Mouse (Mus musculus): Measurements from ENCODE around the gene Strap. TPM values are rescaled to one million over a fixed set of nuclear protein-coding genes. Genes with fewer than 3 reads are reported as not detected.
A peak's percentile ranks its signal among the peaks of the same experiment; 100 is the strongest.

The Strap gene
- total and polyA plus RNA-seq, 2 experiments from 2014 or later: 79.0 to 168 TPM

GRCm38 (mm10) chr6:137757891-137758290, 23.0 kb downstream of the Strap start:
- Histone ChIP-seq H3K9ac (replicated peaks; ENCODE audit: low read length) (no peak overlapping the region), H3K27me3 (ENCODE audit: insufficient read depth, low read length) (no peaks in the 10 kb centered on the region), H3K27ac (no peak overlapping the region), H3K9me3 (ENCODE audit: low read length) (no peaks in the 10 kb centered on the region), H3K4me2 (ENCODE audit: low read depth, low read length) (no peak overlapping the region), H3K4me1 (ENCODE audit: insufficient read depth, low read length) (no peaks in the 10 kb centered on the region), H3K36me3 (ENCODE audit: insufficient read depth, low read length) (no peaks in the 10 kb centered on the region), H3K4me3 (ENCODE audit: low read length) (no peak overlapping the region)
- no peak for DNase-seq (ENCODE audit: low spot score)
- no peak for ATAC-seq
- WGBS: 84% methylated on average over 1 of the region's 1 CpGs
- TF ChIP-seq CTCF (IDR thresholded peaks at IDR 0.05; ENCODE audit: low read depth): no peak

DNA sequence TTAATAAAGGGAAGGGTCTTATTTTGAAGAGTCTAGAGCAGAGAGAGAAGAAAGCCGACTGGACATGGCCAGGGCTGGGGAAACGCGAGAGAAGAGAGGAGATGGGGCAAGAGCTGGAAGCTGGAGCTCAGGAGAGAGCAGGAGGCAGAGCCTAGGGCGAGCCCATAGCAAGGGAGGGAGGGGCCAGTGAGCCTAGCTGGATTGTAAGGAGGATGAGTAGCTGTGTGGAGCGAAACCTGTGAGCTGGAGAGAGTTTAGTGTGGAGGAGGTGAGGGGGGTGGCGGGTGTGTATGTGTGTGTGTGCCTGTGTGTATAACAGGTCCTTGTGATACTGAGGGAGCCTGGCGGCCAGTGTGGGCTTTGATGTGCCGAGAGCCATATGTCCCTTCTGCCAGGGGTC, 24.8 kb downstream of the Strap start:
- DNase-seq (ENCODE audit: low spot score): no peak
- TF ChIP-seq CTCF (IDR thresholded peaks at IDR 0.05; ENCODE audit: low read depth): no peak
- Histone ChIP-seq H3K4me1 (ENCODE audit: insufficient read depth, low read length) (no peaks in the 10 kb centered on the region), H3K4me2 (ENCODE audit: low read depth, low read length) (no peak overlapping the region), H3K27ac (no peak overlapping the region), H3K4me3 (ENCODE audit: low read length) (no peak overlapping the region), H3K9ac (replicated peaks; ENCODE audit: low read length) (no peak overlapping the region), H3K9me3 (ENCODE audit: low read length) (no peaks in the 10 kb centered on the region), H3K36me3 (ENCODE audit: insufficient read depth, low read length) (no peaks in the 10 kb centered on the region), H3K27me3 (ENCODE audit: insufficient read depth, low read length) (no peaks in the 10 kb centered on the region)
- WGBS: 63% methylated on average over 8 of the region's 8 CpGs
- 0 out of 2 replicates have a peak, but pooled peaks have one; percentile 35 for ATAC-seq

- TF ChIP-seq CTCF (IDR thresholded peaks at IDR 0.05; ENCODE audit: low read depth): no peak
- 67% methylated on average over 15 of the region's 15 CpGs for WGBS
- DNase-seq (ENCODE audit: low spot score) (peak; percentile 6), ATAC-seq (no peak)
- Histone ChIP-seq H3K4me2 (ENCODE audit: low read depth, low read length) (peak overlapping the region; percentile 14), H3K9me3 (ENCODE audit: low read length) (no peaks in the 10 kb centered on the region), H3K27me3 (ENCODE audit: insufficient read depth, low read length) (no peaks in the 10 kb centered on the region), H3K36me3 (ENCODE audit: insufficient read depth, low read length) (no peaks in the 10 kb centered on the region), H3K9ac (replicated peaks; ENCODE audit: low read length) (no peak overlapping the region), H3K4me3 (ENCODE audit: low read length) (no peak overlapping the region), H3K27ac (no peak overlapping the region), H3K4me1 (ENCODE audit: insufficient read depth, low read length) (no peaks in the 10 kb centered on the region)
Measured at GRCm38 (mm10) chr6:137760966-137761365, 26.1 kb downstream of the Strap start.

DNA sequence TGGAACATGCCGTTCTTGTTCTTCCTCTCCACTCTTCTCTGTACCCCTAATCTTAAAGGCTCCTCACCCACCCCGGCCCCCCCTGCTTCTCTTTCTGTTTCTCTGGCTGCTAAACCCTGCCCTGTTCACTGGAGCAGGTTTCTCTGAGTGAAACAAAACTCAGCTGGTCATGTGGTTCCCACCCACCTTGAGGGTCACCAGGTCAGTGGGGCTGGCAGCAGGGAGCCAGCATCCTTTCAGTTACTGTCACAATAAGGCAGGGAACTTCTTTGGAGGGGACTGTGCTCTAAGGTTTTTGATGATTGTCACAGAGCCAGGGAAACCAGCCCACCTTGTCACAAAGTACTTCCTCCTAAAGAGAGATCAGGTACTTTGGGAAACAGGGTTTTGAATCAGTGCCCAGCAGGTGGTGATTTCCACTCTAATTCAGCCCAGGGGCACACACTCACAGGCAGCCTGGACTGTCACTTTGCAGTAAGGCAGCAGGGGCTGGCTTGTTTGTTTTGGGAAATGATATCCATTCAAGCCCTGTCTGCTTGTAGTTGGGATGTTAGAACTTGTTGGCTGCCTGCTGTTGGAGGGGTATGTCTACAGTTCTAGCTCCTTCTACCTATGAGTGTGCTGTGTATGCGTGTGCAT, 29.8 kb downstream of the Strap start:
- Histone ChIP-seq H3K9me3 (ENCODE audit: low read length) (no peaks in the 10 kb centered on the region), H3K4me2 (ENCODE audit: low read depth, low read length) (no peak overlapping the region), H3K9ac (replicated peaks; ENCODE audit: low read length) (no peak overlapping the region), H3K36me3 (ENCODE audit: insufficient read depth, low read length) (no peaks in the 10 kb centered on the region), H3K27me3 (ENCODE audit: insufficient read depth, low read length) (no peaks in the 10 kb centered on the region), H3K27ac (no peak overlapping the region), H3K4me3 (ENCODE audit: low read length) (no peak overlapping the region), H3K4me1 (ENCODE audit: insufficient read depth, low read length) (no peaks in the 10 kb centered on the region)
- TF ChIP-seq CTCF (IDR thresholded peaks at IDR 0.05; ENCODE audit: low read depth): no peak
- 38% methylated on average over 3 of the region's 3 CpGs for WGBS
- ATAC-seq (no peak), DNase-seq (ENCODE audit: low spot score) (no peak)

DNA sequence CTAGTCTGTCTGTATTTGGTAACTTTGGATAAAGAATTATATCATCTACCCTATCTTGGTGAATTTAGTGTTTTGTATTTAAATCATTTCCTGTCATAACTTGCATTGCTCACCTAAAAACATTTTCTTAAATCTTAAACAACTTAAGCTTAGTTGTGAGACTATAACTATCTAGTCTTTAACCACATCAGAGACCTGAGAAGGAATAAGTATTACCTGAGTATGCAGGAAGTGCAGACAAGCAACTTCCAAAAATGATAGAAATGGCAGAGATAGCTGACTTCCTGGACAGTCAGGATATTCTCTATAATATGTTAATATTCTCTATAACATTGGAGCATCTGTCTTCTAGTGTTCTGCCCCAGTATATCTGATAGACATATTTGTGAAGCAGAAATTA, 31.3 kb downstream of the Strap start:
- no peaks in the 10 kb centered on the region for H3K36me3 ChIP-seq (ENCODE audit: insufficient read depth, low read length)

GRCm38 (mm10) chr6:137771621-137772250, 36.9 kb downstream of the Strap start:
- Histone ChIP-seq H3K4me2 (ENCODE audit: low read depth, low read length) (no peak overlapping the region), H3K36me3 (ENCODE audit: insufficient read depth, low read length) (no peaks in the 10 kb centered on the region), H3K4me1 (ENCODE audit: insufficient read depth, low read length) (no peaks in the 10 kb centered on the region), H3K27ac (no peak overlapping the region), H3K9ac (replicated peaks; ENCODE audit: low read length) (no peak overlapping the region), H3K9me3 (ENCODE audit: low read length) (no peaks in the 10 kb centered on the region), H3K27me3 (ENCODE audit: insufficient read depth, low read length) (no peaks in the 10 kb centered on the region), H3K4me3 (ENCODE audit: low read length) (no peak overlapping the region)
- WGBS: 60% methylated on average over 3 of the region's 3 CpGs
- no peak for ATAC-seq
- DNase-seq (ENCODE audit: low spot score): no peak
- no peak for TF ChIP-seq CTCF (IDR thresholded peaks at IDR 0.05; ENCODE audit: low read depth)

More for the DNA sequence above, 31.3 kb downstream of the Strap start:
- ATAC-seq (no peak), DNase-seq (ENCODE audit: low spot score) (no peak)
- Histone ChIP-seq H3K9me3 (ENCODE audit: low read length) (no peaks in the 10 kb centered on the region), H3K27ac (no peak overlapping the region), H3K9ac (replicated peaks; ENCODE audit: low read length) (no peak overlapping the region), H3K27me3 (ENCODE audit: insufficient read depth, low read length) (no peaks in the 10 kb centered on the region), H3K4me2 (ENCODE audit: low read depth, low read length) (no peak overlapping the region), H3K4me3 (ENCODE audit: low read length) (no peak overlapping the region), H3K4me1 (ENCODE audit: insufficient read depth, low read length) (no peaks in the 10 kb centered on the region)
- no peak for TF ChIP-seq CTCF (IDR thresholded peaks at IDR 0.05; ENCODE audit: low read depth)

All from hindbrain, postnatal 0 days (tissue).